Mouse (Mus musculus): Measurements from ENCODE around the gene Eri3.
A peak's percentile ranks its signal among the peaks of the same experiment; 100 is the strongest.

Eri3 gene

GRCm38 (mm10) chr4:117630053-117630670 lies 80.0 kb downstream of the Eri3 start:
- DNase-seq, result no peak

- no peak for DNase-seq
These were observed 83.4 kb downstream of the Eri3 start for GRCm38 (mm10) chr4:117633527-117633926.

GRCm38 (mm10) chr4:117634642-117635041 lies 84.5 kb downstream of the Eri3 start:
- DNase-seq, result no peak

- no peak for DNase-seq
These were observed 86.0 kb downstream of the Eri3 start for GRCm38 (mm10) chr4:117636152-117636551.

GRCm38 (mm10) chr4:117636891-117637613 lies 86.9 kb downstream of the Eri3 start:
- DNase-seq, result no peak

- DNase-seq, result no peak
These were observed 90.9 kb downstream of the Eri3 start for GRCm38 (mm10) chr4:117640925-117641703.

- no peak for DNase-seq
These were observed 91.6 kb downstream of the Eri3 start for GRCm38 (mm10) chr4:117641804-117642203.

GRCm38 (mm10) chr4:117645031-117645435 lies 94.9 kb downstream of the Eri3 start:
- peak; percentile 55 to 70 for DNase-seq

- no peak for DNase-seq
These were observed 95.7 kb downstream of the Eri3 start for GRCm38 (mm10) chr4:117645859-117646258.

- DNase-seq, result no peak
These were observed 96.3 kb downstream of the Eri3 start for GRCm38 (mm10) chr4:117646496-117646895.

- no peak for DNase-seq
These were observed 97.0 kb downstream of the Eri3 start for GRCm38 (mm10) chr4:117646926-117647755.

- peak; percentile 44 to 63 for DNase-seq
These were observed 101.5 kb downstream of the Eri3 start for GRCm38 (mm10) chr4:117651626-117652101.

GRCm38 (mm10) chr4:117652727-117653126 lies 102.6 kb downstream of the Eri3 start:
- no peak for DNase-seq

- no peak for DNase-seq
These were observed 104.0 kb downstream of the Eri3 start for GRCm38 (mm10) chr4:117654016-117654702.

GRCm38 (mm10) chr4:117654703-117655499 lies 104.7 kb downstream of the Eri3 start:
- DNase-seq, result no peak

- no peak for DNase-seq
These were observed 105.3 kb downstream of the Eri3 start for GRCm38 (mm10) chr4:117655500-117655863.

- DNase-seq, result peak; percentile 37 to 42
These were observed 106.8 kb downstream of the Eri3 start for GRCm38 (mm10) chr4:117656961-117657360.

GRCm38 (mm10) chr4:117657646-117658045 lies 107.5 kb downstream of the Eri3 start:
- no peak for DNase-seq

- DNase-seq, result peak; percentile 83 to 89
These were observed 108.6 kb downstream of the Eri3 start for GRCm38 (mm10) chr4:117658582-117659444.

GRCm38 (mm10) chr4:117660001-117660400 lies 109.8 kb downstream of the Eri3 start:
- DNase-seq, result peak in 1 of 2 experiments; percentile 14
